27 mouse cellular contexts compared by ENCODE assay signal in genomic region chr5:124774552-124774951, GRCm38 (mm10). TPM values are rescaled to one million over a fixed set of nuclear protein-coding genes. Genes with fewer than 3 reads are reported as not detected.
DNase-seq lines count a peak whose midpoint lies in the region; TF ChIP-seq lines count a peak whose summit lies in the region.
"Had no signal": no experiment of that assay in that cellular context is flagged by ENCODE, and none has a peak within 500 bp of the region (broad histone marks: within the 10 kb centered on the region; RNA-seq: fewer than 3 reads in every experiment).

No protein-coding gene starts in this region.

- DNase-seq in layer of hippocampus, adult 2 months (ENCODE audit: low spot score in 2 of 2): no peak
- DNase-seq in layer of hippocampus, postnatal 25 days (ENCODE audit: extremely low spot score in 1 of 2, low spot score in 1 of 2): no peak
- DNase-seq in 3T3-L1 (ENCODE audit: low read depth, low spot score) (peak; percentile 15), A20 (ENCODE audit: low read depth, low spot score) (peak; percentile 10), ZHBTc4 (ENCODE audit: low read depth, low spot score) (peak; percentile 74)
- DNase-seq in left cerebral cortex, postnatal 25 days (ENCODE audit: low spot score in 2 of 2): no peak
- no peak for DNase-seq in frontal cortex, postnatal 14 days (ENCODE audit: low spot score in 2 of 2)
- DNase-seq: adrenal gland, adult 8-10 months; cerebellum, adult 11 months; cerebellum, adult 9-10 months; gastrocnemius, postnatal 25 days; heart, adult 11 months; kidney, adult 11 months; kidney, postnatal 36 days; midbrain, embryonic 14.5 days; thymus, postnatal 14 days had no signal

- peak; percentile 23 for TF ChIP-seq CTCF in layer of hippocampus, adult 2 months (conservative IDR thresholded peaks at IDR 0.05)

- intact Hi-C loops in left cerebral cortex, postnatal 25 days (cut with DNase I): no loop called here

- no peak overlapping the region for H3K4me3 ChIP-seq in layer of hippocampus, adult 2 months
- H3K4me3 ChIP-seq: forebrain, embryonic 13.5 days; heart, embryonic 10.5 days; heart, embryonic 15.5 days; kidney, embryonic 15.5 days; limb, embryonic 12.5 days; liver, embryonic 15.5 days; myocyte; neural tube, embryonic 12.5 days had no signal

- no peak overlapping the region for H3K27ac ChIP-seq in layer of hippocampus, adult 2 months
- H3K27ac ChIP-seq: forebrain, embryonic 13.5 days; heart, embryonic 10.5 days; heart, embryonic 15.5 days; kidney, embryonic 15.5 days; limb, embryonic 12.5 days; liver, embryonic 15.5 days; macrophage; neural tube, embryonic 12.5 days had no signal

RNA-seq across cellular contexts. Expression of gene Dnah10, which starts 49.7 kb away (rescaled TPM):
- under 1 TPM; 0.32 to 0.38 TPM for total RNA-seq in layer of hippocampus, adult 2 months (2021)
- total RNA-seq in layer of hippocampus, postnatal 25 days (2021): under 1 TPM; 0.32 to 0.56 TPM
- total RNA-seq in left cerebral cortex, postnatal 25 days (2021): 1 to 10 TPM in 1 of 2 experiments, under 1 TPM in 1; 0.60 to 1.1 TPM
- total RNA-seq: liver, adult 2 months; megakaryocyte-erythroid progenitor cell, adult 5-6 weeks had no signal

Comparison
In these comparisons a context has a peak if more than half of its experiments do, and no peak if none do; other contexts are left out.
1. DNase-seq: peak in 3T3-L1 (single experiment), A20 (single experiment) and ZHBTc4 (single experiment); none in layer of hippocampus, adult 2 months (0 of 2), layer of hippocampus, postnatal 25 days (0 of 2), left cerebral cortex, postnatal 25 days (0 of 2) and frontal cortex, postnatal 14 days (0 of 2).